Mouse (Mus musculus) spleen, postnatal 14 days (tissue): ENCODE data around the gene Ttc23.

Source experiments
- DNase-seq, 2 experiments: peaks; one replicate each; pipeline ENCODE4 v3.0.0; 2021 to 2022; ENCODE audit warnings: low spot score in 2 of 2

Ttc23 gene

DNA sequence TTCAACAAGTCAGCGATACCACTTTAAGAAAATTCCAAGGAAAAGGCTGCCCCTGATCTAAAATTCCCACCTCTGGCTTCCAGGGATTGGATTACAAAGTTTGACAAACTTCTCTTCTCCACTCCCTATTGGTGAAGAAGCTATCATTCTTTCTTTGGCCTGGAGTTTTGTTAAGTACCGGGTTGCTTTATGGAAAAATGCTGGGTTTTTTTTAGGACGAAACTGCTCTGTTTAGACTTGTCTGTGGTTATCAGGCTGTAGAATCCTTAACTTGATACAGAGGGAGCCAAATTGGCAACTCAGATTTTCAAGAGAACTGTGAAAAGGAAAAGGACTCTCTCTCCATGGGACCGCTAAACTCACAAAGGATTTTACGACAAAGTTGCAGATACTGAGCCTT is at the start of gene Ttc23:
Ttc23 (plus strand) TSS at position 134 of the 400 bp plus-strand sequence.
- no peak for DNase-seq

DNA sequence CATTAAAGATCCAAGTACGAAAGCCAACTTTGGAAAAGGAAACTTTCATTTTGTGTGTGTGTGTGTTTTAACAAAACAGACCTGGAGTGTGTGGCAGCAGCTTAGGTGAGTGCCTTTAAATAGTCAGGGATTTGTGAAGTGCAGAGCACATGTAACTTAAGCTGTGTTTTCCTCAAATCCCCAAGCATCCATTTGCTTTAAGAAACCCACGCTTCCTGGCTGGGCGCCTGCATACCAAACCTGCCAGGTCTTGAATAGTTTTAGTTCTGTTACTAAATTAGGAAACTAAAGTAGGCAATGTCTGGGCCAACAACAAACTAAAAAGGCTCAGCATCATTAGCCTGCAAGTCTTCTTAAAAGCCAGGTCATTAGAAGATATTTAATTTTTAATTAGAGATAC is 49.2 kb upstream of the Ttc23 start:
- no peak for DNase-seq

DNA sequence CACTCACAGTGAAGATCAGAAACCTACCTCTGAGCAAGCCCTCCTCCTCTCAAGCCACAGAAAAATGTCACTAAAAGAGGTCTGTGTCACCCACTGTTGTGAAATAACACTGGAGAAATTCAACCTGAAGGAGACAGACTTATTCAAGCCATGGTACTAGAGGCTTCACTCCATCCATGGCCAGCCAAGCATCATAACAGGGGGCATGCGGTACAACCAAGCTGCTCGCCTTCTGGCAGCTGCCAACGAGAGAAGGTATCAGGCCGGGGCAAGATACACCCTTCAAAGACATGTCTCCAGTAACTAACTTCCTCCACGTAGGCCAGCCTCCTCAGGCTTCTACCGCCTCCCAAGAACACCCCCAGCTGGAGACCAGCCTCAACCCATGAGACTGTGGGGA is 42.1 kb upstream of the Ttc23 start:
- DNase-seq: no peak

DNA sequence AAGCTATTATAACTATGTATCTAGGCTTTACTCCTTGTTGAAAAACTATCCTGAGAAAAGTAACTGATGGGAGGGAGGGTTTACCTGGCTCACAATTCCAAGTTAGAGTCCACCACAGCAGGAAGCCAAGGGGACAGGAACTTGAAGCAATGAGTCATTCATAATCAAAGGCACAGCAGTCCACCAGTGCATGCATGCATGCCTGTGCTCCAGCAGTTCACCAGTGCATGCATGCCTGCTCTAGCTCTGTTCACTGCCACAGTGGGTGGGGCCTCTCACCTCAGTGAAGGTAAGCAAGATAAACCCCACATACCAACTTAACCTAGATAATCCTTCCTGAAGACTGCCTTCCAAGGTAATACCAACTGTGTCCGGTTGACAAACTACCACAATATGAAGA is 41.0 kb upstream of the Ttc23 start:
- DNase-seq: no peak

DNA sequence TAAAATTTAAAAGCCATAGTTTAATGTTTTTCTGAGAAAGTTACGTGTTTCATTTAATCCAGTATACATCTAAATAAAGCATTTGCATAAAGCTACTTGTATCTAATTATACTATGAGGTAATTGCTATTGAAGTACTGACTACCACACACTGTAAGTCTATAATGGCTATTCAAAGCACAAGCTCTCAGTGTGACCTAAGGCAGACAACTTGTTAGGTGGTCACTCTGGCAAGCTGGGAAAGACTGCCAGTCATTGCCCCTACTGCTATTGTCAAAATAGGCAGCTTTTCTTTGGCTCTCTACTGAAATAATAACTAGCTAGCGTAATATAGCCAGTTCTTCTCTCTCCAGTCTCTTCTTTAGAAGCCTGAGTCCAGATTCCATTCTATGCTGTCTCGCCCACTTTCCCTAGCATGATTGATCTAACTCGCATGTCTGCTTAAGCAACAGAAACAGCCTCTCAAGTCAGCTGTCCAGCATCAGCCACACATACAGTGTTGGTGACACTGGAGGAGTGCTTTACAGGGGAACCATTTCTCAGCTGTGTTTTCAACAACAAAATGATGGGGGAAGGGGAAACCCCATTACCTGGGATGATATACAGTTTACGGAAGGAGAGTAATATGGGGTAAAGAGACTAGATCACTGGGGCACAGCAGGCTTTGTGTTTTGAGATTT is 39.4 kb upstream of the Ttc23 start:
- no peak for DNase-seq

DNA sequence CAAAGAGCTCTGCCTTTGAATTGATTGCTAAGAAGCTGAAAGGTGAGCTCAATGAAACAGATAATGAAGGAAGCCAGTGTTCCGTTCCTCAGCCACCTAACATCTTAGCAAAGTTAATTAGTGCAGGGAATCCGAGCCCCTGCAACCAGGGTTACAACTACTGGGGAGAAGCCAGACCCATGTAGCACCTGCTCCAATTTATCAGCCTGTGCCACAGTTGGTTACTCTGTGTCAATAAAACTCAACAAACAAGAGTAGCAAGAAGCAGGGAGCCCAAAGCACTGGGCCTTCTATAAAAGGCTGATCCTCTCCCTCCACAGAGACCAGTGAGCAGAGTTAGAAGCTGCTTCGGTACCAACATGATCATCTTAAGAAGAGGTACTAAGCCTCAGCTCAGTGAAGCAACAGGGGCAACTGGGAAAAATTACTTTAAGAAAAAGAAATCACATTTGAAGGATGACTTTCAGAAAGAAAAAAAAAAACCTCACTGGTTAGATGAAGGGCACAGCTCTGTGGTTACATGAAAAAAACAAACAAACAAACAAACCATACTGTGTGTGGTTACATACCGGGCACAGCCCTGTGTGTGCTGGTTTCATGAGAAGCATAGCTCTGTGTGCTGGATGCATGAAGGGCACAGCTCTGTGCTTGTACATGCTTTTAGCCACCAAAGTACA is 38.7 kb upstream of the Ttc23 start:
- DNase-seq: no peak

DNA sequence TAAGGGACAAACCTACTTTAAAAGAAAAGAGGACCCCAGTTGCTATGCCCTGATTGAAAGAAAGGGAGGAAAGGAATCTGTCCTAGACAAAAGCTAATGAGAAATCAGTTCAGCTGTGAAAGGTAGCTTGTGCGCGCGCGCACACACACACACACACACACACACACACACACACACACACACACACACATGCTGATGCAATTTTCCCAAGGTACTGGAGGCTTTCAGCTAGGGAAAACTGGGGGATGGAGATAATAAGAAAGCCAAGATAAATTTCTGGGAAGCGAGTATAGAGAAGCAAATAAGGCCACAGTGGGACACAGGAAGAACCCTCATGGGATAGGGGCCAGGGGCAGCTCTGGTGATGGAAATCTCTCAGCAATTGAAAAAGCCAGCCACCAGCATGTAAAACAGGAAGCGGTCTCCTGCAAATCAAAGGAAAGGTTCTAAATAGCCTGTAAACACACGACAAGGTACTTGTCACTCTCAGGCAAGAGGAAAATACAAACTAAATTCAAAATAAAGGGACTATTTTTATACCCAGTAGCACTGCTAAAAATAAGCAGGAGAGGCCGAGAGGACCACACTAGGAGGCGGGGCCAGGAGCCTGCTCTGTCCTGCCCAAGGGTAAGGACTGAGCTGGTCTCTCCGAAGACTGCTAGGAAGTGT is 33.3 kb upstream of the Ttc23 start:
- DNase-seq: no peak

DNA sequence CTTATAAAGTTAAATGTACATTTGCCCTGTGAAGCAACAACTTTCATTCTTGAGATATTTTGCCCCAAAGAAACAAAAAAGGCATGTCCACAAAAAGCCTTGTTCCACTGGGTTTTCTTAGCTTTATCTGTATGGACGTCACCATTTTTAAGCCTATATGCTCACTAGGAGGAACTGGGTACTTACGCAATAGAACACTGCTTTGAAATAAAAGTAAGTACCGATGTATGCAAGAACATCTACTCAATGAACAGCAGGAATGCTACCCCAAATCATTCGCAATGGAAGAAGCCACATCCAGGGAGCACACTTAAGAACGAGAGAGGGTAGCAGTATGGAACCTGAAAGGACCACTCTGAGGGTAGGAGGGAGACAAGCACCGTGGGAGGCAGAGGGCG is 32.7 kb upstream of the Ttc23 start:
- no peak for DNase-seq

DNA sequence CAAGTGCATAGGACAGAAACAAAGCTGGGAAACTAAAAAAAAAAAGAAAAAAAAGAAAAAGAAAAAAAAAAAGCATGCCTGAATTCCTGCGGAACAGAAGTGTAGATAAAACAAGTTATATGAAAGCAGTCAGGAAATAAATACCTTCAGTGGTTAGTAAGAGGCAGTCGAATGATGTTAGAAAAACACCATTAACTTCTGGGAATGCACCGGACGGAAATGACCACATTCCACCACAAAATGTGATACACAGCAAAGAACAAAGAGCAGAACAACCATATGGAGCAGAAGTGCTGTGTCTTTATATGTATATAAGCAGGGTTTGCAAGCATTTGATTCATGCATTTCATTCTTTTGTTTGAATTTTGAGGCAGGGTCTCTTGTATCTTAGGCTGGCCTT is 30.3 kb upstream of the Ttc23 start:
- no peak for DNase-seq

DNA sequence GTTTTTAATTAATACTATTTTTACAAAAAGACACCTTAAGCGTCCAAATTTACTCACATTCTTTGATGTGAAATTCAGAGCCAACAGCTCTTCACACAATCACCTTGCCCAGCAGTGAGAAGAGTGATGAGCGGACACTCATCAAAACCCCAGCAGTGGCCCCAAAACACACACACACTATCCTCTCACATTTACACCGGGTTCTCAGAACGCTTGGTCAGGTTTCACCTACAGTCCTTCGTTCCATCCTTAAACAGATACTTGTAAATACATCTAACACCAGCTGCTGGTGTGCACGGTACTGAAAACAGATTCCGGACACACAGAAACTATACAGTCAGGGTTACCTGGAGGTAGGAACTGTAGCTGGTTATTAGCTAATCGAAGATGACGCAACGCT is 29.6 kb upstream of the Ttc23 start:
- no peak for DNase-seq

DNA sequence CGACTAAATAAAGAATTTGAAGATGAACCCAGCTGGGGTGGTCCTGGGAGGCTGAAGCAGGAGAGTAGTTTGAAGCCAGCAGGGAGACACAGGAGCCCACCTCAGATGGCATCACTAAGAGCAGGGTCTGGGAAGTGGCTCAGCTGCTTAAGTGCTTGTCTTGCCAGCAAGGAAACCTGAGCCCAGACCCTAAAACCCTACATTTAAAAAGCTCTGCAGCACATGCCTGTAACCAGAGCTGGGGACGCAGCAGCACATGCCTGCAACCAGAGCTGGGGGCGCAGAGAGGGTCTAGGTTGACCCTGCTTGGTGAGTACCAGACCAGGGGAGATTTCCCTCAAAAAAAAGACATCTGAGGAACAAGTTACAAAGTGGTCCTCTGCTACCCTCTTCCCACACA is 28.9 kb upstream of the Ttc23 start:
- DNase-seq: no peak

DNA sequence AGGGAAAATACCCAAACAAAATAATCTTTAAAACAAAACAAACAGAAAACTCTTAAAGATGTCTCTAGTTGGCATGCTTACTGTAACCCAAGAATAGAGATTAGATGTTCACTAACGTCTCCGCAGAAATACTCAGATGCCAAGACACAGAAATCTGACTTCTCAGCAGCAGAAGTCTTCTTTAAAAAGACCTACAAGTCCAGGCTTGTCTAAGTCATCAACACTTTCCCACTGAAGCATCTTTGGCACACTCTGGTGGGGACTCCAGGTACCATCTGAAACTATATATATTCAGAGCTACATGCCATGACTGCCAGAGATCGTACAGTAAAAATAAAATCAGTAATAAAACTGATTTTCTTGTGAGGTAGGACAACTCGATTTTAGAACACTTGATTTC is 27.4 kb upstream of the Ttc23 start:
- DNase-seq: no peak

DNA sequence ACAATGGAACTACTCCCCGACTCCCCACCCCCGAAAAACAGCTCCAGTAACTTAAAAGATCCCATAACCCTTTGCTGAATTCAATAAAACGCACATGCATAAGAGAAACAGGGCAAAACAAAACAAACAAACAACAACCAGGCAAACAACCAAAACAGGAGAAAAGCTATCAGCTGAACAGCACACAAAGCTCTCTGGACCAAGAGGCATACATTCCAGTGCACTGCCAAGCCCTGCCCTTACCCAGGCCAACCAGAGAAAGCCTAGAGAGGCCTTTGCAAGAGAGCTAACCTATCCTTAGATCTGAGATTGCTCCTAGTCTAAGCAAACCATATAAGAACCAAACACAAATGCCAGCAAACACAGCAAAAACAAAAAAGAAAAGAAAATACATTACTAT is 25.1 kb upstream of the Ttc23 start:
- no peak for DNase-seq

DNA sequence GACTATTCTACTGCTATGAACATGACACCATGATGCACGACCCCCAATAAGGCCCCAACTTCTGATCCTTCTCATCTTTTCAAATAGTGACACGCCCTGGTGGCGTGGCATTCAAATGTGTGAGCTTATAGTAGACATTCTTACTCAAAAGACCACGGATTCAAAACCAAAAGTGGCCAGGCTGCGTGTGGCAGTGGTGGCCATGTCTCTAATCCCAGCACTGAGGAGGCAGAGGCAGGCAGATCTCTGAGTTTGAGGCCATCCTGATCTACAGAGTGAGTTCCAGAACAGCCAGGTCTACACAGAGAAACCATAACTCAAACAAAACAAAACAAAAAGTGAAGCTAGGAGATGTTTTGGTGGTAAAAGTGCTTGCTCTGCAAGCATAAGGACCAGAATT is 20.5 kb upstream of the Ttc23 start:
- no peak for DNase-seq

DNA sequence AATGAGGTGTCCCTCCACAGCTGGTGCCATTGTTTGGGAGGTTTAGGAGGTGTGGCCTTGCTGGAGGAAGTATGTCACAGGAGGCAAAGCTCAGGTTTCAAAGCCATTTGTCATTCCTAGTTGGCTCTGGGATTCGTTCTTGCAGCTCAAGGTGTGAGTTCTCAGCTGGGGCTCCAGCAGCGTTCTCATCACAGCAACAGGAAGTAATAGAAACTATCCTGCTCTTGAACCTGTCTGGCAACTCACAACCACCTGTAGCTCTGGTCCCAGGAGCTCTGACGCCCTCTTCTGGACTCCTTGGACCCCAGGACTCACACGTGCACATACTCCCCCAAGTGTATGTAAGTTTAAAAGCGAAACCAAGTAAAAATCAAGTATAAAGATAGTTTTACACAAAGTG is 17.5 kb upstream of the Ttc23 start:
- no peak for DNase-seq

DNA sequence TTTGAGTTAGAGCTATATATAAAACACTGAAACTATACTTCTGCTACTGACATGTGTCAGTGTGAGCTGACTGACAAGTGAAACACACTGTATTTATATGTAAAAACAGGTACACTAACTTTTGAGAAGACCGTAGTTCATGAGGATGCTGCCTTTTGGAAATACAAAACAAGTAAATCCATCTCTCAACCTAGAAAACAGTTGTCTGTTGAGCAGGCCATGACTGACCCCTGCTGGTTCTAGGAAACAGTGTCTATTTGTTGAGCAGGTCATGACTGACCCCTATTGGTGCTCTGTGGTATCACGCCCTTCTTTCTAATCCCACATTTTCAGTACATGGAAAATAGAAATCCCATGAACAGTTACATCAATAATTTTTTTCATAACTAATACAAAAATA is 16.4 kb upstream of the Ttc23 start:
- peak; percentile 15 to 46 for DNase-seq

DNA sequence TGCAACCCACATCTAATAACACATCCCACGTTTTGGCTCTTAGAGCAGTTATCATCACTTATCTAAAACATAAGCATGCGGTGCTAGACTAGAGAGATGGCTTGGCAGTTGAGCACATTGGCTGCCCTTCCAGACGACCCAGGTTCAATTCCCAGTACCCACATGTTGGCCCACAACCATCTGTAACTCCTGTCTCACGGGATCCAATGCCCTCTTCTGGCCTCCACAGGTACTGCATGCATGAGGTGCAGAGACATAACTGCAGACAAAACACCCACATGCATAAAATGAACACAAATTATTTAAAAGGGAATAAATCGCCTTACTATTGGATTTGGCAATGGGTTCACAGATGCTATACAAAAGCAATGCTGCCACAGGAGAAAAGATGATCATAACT is 14.8 kb upstream of the Ttc23 start:
- no peak for DNase-seq

DNA sequence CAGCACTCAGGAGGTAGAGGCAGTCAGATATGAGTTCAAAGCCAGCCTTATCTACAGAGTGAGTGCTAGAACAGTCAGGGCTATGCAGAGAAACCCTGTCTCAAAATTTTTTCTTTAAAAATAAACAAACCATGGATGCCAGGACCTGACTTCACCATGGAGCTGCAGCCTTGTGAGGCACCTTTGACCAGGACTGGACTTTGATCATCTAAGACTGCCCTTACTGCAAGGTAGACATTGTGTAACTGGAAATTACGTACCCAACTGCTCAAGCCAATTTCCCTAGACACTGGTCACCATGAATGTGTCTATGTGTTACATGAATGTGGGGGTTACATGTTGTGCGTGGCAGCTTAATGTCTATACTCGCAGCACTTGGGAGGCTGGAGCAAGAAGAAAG is 13.0 kb upstream of the Ttc23 start:
- no peak for DNase-seq

DNA sequence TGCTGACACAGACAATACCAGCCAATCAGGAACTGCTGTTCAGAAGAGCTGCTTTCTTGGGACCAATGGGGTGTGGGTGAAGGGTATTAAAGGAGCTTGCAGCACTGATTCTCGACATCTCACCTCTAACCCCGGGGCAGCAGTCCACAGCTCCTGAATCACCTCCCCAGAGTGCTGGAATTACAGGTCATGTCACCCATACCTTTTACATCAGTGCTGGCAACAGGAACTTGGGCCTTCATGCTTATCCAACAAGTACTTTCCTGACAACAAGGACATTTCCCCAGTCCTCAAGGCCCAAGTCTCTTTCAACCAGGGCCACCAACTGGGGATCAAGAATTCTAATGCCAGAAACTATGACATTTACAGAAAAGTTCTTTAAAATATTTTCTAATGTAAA is 11.0 kb upstream of the Ttc23 start:
- no peak for DNase-seq

DNA sequence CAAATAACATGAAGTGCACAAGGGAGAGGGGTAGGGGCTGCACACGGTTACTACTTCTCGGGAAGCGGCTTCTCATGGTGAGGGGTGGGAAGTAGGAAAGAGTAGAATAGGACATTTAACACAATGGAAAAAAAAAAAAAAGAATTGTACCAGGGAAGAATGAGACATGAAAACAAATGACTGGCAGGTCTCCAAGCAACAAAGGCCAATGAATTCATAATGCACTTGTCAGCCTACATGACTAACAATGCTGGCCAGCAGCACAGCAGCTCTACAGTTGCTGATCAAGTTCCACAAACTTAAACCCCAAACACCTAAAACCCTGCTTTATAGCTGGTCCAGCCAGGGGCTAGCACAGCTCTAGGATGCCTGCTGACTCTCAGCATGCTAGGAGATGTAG is 8.2 kb upstream of the Ttc23 start:
- DNase-seq: no peak

DNA sequence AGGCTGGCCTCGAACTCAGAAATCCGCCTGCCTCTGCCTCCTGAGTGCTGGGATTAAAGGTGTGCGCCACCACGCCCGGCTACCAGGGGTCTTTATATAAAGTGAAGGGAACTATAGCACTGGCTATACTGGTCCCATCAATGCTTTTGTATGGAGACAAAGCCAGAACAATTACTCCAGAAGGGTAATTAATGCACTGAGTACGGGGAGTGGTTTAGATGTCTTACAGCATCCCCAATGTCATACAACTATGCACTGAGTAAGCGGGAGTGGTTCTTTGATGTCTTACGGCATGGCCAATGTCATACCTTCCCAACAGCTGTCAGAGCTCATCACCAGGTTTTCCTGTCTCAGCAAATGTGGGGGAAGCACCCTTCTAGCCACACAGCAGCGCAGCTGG is 4.3 kb upstream of the Ttc23 start:
- DNase-seq: no peak

DNA sequence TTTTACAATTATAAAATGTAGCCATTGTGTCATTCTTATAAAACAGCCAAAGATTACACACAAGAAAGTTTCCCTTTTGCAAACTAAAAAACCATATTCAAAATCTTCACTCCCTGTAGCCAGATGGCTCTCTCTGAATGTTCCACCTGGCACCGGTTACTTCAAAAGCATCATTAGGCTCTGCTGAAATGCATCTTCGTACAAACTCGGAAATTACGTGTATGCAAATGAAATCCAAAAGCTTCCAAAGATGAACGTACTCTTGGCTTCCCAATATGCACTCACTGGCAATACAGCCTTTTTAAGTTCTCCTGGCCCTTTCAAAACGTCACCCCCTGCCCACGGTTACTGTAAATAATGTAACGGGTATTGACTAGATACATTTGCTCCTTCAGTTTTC is 2.9 kb upstream of the Ttc23 start:
- no peak for DNase-seq
